Mouse (Mus musculus) kidney, embryonic 15.5 days (tissue): Measurements from ENCODE around the gene Gimap8. TPM values are rescaled to one million over a fixed set of nuclear protein-coding genes. Genes with fewer than 3 reads are reported as not detected.
A peak's percentile ranks its signal among the peaks of the same experiment; 100 is the strongest.
"Not testable (repeated sequence)": the region's sequence is repeated elsewhere in the genome, so short reads cannot be mapped to it uniquely, and the experiment has no call there.

Source experiments
- ATAC-seq: fragments of 200-750 bp; cut with Nextera tagmentation; replicated peaks from 2 replicates; pipeline ENCODE4 v1.8.0; 2017; ENCODE audit warnings: moderate TSS enrichment; ENCODE audit not compliant: low FRiP score
- H3K27ac ChIP-seq: fragments of 300-500 bp; sonication (generic); 2 replicates; pipeline ENCODE4 v1.5.1; 2015; ENCODE audit warnings: mild to moderate bottlenecking, inconsistent platforms
- H3K27me3 ChIP-seq: fragments of 300-500 bp; sonication (generic); 2 replicates; pipeline ENCODE4 v1.6.1; 2015; ENCODE audit warnings: inconsistent platforms
- H3K36me3 ChIP-seq: fragments of 300-500 bp; sonication (generic); 2 replicates; pipeline ENCODE4 v1.6.1; 2015; ENCODE audit warnings: inconsistent platforms
- H3K4me1 ChIP-seq: fragments of 300-500 bp; sonication (generic); 2 replicates; pipeline ENCODE4 v1.6.1; 2015; ENCODE audit warnings: inconsistent platforms
- H3K4me2 ChIP-seq: fragments of 300-500 bp; sonication (generic); 2 replicates; pipeline ENCODE4 v1.6.1; 2015; ENCODE audit warnings: moderate library complexity, mild to moderate bottlenecking, inconsistent platforms
- H3K4me3 ChIP-seq: fragments of 300-500 bp; sonication (generic); replicated peaks from 2 replicates; pipeline ENCODE4 v1.5.1; 2015; ENCODE audit warnings: mild to moderate bottlenecking, inconsistent platforms
- H3K9ac ChIP-seq: fragments of 300-500 bp; sonication (generic); 2 replicates; pipeline ENCODE4 v1.6.1; 2015; ENCODE audit warnings: mild to moderate bottlenecking, inconsistent platforms
- H3K9me3 ChIP-seq: fragments of 300-500 bp; sonication (generic); replicated peaks from 2 replicates; pipeline ENCODE4 v1.6.1; 2016; ENCODE audit warnings: inconsistent platforms
- WGBS: fragments of 180-500 bp; shearing (Covaris S2); methylation state at CpG from one replicate; pipeline ENCODE4 v1.1.7; 2015; ENCODE audit warnings: mixed read lengths; 5-methylcytosine and 5-hydroxymethylcytosine counted together
- polyA plus RNA-seq: library from polyadenylated mRNA; unstranded; fragments of >200 nt; fragmentation: Nextera tagmentation; extraction: Ambion mirVana; gene quantifications from 2 replicates; pipeline ENCODE4 v1.2.1, GENCODE M21; 2015

Gene Gimap8
- 3.3 and 3.8 TPM in 2 replicates for polyA plus RNA-seq

DNA sequence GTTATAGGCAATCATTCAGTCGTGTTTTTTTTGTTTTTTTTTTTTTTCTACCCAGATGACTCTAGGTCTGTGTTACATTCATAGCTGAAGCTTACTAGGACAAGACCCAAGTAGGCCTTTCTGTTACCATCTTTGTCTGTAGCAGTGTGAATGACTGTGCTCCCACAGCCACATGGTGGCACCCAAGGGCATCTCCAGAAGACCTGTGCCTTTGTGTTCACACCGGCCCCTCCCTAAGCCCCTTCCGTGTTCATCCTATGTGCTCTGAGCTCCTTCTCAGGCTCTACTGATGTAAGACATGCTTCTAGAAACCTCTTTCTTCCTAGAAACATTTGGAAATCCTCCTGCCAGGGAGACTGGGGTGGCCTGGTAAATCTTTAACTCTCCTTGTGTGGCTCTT lies at the start of gene Gimap8:
TSS of gene Gimap8 (plus strand) at position 240 of the 400 bp plus-strand sequence.
- H3K4me1 ChIP-seq = peaks cover 4% of the 10 kb centered on the region
- H3K4me3 ChIP-seq = peak within 1 kb of the TSS; percentile 14
- WGBS = 43% methylated on average over 3 of the region's 3 CpGs
- H3K9ac ChIP-seq = no peak within 1 kb of the TSS
- peaks cover 3% of the 10 kb centered on the region; the same call in 1 of the 2 replicates for H3K27me3 ChIP-seq
- no peak within 1 kb of the TSS for H3K27ac ChIP-seq
- no peaks in the 10 kb centered on the region for H3K9me3 ChIP-seq
- peak within 1 kb of the TSS; percentile 28 for H3K4me2 ChIP-seq
- H3K36me3 ChIP-seq = no peaks in the 10 kb centered on the region
- ATAC-seq = no peak

DNA sequence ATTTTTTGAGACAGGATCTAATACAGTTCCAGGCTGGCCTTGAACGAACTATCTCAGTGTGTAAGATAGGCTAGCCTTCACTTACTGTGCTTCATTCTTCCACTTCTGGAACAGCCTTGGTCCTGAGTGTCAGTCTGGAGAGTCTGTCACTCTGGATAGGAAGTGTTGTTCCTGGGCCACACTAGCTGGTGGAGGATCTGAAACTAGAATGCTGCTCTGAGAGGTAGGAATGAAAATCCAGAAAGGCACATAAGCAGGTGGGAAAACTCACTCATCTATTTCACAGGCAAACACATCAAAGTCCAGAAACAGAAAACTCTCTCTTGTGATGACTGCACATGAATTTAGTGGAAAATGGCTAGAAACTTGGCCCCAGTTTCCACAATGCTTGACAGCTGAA lies 46.4 kb upstream of the Gimap8 start:
- peaks cover 18% of the 10 kb centered on the region for H3K4me1 ChIP-seq
- H3K9ac ChIP-seq = no peak overlapping the region
- 90% methylated on average over 1 of the region's 1 CpGs for WGBS
- peaks cover 26% of the 10 kb centered on the region for H3K9me3 ChIP-seq
- H3K27me3 ChIP-seq = no peaks in the 10 kb centered on the region
- H3K4me3 ChIP-seq = no peak overlapping the region
- H3K4me2 ChIP-seq = no peak overlapping the region
- H3K36me3 ChIP-seq = peaks cover 57% of the 10 kb centered on the region
- H3K27ac ChIP-seq = peak overlapping the region; percentile 91
- ATAC-seq = no peak

DNA sequence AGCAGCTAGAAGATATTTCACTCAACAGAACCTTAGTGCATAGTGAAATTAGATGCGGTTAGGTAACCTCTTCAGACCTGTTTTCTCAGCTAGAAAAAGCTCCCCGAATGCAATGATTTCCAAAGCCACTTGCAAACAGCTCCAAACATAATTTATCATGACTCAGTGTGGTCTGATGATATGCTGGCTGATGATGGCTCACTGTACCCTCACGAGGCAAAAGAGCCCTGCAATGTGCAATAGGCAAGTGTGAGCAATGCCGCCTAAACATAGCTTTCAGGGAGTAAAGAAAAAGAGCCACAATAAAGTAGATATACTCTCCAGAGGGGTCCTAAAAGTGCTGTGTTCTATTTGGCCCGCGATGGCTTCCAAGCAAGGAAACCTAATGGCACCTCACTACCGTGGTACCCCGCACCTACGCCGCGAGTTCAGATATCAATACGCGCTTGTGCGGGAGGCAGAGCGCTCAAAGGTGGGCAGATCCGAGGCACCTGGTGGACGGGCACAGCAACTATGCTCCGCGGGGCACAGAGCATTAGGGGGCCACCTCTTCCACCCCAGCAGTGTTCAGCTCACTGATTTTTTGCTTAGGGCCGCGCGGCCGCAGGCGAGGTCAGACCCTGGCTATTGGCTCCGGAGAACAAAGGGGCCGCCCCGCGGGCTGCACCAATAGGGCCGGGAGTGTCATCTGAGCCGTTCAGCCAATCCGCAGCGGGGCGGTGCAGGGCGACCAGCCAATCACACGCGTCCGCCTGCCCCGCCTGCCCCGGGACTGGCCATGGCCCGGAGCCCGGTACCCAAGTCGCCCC lies 45.6 kb upstream of the Gimap8 start, which contains the start of gene Zfp775:
TSS of gene Zfp775 (plus strand) at position 793 of the 809 bp plus-strand sequence.
- Histone ChIP-seq H3K4me1 (peaks cover 17% of the 10 kb centered on the region), H3K9me3 (peaks cover 17% of the 10 kb centered on the region), H3K4me3 (peak within 1 kb of the TSS; percentile 65), H3K36me3 (peaks cover 48% of the 10 kb centered on the region), H3K9ac (peak within 1 kb of the TSS; percentile 70), H3K27me3 (no peaks in the 10 kb centered on the region), H3K27ac (peak within 1 kb of the TSS; percentile 91), H3K4me2 (peak within 1 kb of the TSS; percentile 87)
- ATAC-seq = peak; percentile 99
- 4% methylated on average over 33 of the region's 42 CpGs for WGBS

DNA sequence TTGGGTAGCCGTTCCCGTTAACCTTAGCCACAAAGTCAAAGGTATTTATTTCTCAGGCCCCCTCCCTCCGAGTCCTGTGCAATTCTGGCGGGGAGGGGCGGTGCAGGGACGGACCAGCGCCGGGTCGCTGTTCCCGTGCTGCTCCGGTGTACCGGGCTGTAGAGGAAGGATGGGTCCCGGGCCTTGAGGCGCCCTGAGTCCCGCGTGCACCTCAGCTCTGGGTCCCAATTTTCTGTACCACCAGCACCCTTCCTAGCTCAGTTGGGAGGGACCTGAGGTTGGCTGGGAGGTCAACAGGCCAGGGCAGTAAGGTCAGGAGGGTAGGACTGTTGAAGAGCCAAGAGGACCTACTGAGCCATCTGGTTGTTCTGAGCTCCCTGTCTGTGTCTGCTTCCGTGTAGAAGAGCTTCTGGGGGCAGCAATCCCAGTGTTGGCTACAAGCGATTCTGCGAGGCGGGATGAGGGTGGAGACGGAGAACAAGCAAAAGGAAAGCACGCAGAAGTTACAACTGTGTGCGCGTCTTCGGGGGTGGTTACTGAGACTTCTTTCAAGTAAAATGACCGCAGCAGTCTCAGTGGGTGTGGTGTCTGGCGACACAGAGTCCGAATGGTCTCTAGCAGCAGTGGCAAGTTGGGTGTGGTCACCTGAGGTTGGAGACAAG lies 44.8 kb upstream of the Gimap8 start:
- Histone ChIP-seq H3K4me2 (peak overlapping the region; percentile 87), H3K27ac (peak overlapping the region; percentile 65), H3K36me3 (peaks cover 41% of the 10 kb centered on the region), H3K4me1 (peaks cover 17% of the 10 kb centered on the region), H3K9ac (peak overlapping the region; percentile 70), H3K9me3 (peaks cover 10% of the 10 kb centered on the region), H3K4me3 (peak overlapping the region; percentile 65), H3K27me3 (no peaks in the 10 kb centered on the region)
- WGBS = 1% methylated on average over 28 of the region's 28 CpGs
- peak; percentile 80 for ATAC-seq

DNA sequence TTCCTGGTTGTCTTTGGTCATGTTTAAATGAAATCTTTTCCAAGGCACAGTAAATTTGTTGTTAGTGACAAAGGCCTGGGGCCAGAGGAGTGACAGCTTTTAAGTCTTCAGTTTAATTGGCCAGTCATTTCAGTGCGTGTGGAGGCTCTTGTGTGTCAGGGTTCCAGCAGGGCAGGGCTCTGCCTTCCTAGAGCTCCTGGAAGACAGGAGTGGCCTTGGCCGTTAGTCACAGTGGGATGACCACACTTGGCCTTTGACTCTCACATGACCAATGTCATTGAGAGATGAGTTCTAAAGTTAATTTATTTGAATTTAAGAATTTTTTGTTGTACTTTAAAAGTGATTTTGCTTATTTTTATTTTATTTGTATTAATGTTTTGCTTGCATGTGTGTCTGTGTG lies 38.9 kb upstream of the Gimap8 start:
- ATAC-seq = no peak
- H3K4me1 ChIP-seq = no peaks in the 10 kb centered on the region
- peaks cover 8% of the 10 kb centered on the region; the same call in 1 of the 2 replicates for H3K36me3 ChIP-seq
- no peak overlapping the region for H3K4me3 ChIP-seq
- no peaks in the 10 kb centered on the region for H3K27me3 ChIP-seq
- H3K9ac ChIP-seq = no peak overlapping the region
- no peak overlapping the region for H3K27ac ChIP-seq
- 52% methylated on average over 2 of the region's 2 CpGs for WGBS
- no peak overlapping the region for H3K4me2 ChIP-seq
- no peaks in the 10 kb centered on the region for H3K9me3 ChIP-seq

DNA sequence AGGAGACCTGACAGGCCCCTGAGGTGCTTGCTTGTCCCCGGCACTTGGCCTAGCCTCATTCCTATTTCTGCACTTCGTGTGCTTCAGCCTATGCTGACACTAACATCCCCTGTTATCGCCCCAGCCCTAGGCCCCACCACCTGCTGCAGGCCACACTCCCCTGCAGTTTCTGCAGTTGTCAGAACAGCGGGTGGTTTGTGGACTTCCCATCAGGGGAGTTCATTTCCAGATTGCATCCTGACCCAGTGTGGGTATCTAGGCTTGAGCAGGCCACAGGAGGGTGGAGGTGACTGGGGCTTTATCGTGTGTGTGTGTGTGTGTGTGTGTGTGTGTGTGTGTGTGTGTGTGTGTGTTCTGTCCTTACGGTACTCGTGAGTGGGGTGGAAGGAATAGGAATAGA lies 37.5 kb upstream of the Gimap8 start:
- no peak overlapping the region for H3K4me3 ChIP-seq
- H3K27me3 ChIP-seq = no peaks in the 10 kb centered on the region
- ATAC-seq = no peak
- no peak overlapping the region for H3K27ac ChIP-seq
- peaks cover 20% of the 10 kb centered on the region for H3K36me3 ChIP-seq
- H3K4me1 ChIP-seq = no peaks in the 10 kb centered on the region
- H3K9ac ChIP-seq = no peak overlapping the region
- 83% methylated on average over 7 of the region's 7 CpGs for WGBS
- no peaks in the 10 kb centered on the region for H3K9me3 ChIP-seq
- no peak overlapping the region for H3K4me2 ChIP-seq

DNA sequence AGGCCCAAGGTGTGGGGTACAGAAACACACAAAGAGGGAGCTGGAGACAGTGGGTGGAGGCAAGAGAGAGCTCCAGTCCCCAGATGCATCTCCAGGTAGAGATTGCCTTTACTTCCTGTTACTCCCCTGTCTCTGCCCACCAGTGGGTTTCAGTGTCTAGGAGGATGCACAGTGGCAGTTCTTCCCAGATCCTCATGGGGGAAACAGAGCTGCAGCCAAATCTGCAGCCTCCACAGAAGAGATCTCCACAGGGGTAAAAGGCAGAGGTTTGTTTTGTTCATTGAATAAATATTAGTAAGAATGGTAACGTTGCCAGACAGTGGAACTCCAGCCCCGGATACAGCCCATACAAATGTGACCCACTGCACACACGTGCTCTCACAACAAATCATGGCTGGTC lies 36.4 kb upstream of the Gimap8 start:
- Histone ChIP-seq H3K4me2 (no peak overlapping the region), H3K4me1 (no peaks in the 10 kb centered on the region), H3K27me3 (no peaks in the 10 kb centered on the region), H3K9me3 (no peaks in the 10 kb centered on the region), H3K4me3 (no peak overlapping the region), H3K9ac (no peak overlapping the region), H3K27ac (no peak overlapping the region), H3K36me3 (peaks cover 23% of the 10 kb centered on the region)
- WGBS = 87% methylated on average over 3 of the region's 3 CpGs
- ATAC-seq = no peak

DNA sequence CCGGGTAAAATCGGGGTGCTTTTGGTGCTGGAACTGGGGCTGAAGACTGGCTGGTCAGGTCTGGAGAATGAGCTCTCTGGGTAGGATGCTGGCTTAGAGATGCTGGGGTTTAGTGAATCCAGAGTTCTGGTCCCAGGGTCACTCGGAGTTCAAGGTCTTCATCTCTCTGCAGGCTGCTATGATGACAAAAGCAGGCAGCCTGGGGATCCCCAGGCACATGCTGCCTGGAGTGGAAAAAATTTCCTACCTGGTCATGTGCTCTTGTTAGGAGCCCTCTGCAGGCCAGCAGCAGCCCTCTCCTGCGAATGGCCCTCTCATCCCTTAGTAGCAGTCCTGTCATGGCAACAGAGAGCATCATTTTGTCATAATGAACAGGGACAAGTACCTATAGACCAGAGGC lies 33.6 kb upstream of the Gimap8 start:
- no peaks in the 10 kb centered on the region for H3K4me1 ChIP-seq
- no peak overlapping the region for H3K4me3 ChIP-seq
- peaks cover 23% of the 10 kb centered on the region for H3K36me3 ChIP-seq
- no peaks in the 10 kb centered on the region for H3K9me3 ChIP-seq
- H3K4me2 ChIP-seq = no peak overlapping the region
- whole genome bisulfite sequencing = 95% methylated on average over 4 of the region's 4 CpGs
- no peak overlapping the region for H3K9ac ChIP-seq
- no peak overlapping the region for H3K27ac ChIP-seq
- ATAC-seq = no peak
- no peaks in the 10 kb centered on the region for H3K27me3 ChIP-seq

DNA sequence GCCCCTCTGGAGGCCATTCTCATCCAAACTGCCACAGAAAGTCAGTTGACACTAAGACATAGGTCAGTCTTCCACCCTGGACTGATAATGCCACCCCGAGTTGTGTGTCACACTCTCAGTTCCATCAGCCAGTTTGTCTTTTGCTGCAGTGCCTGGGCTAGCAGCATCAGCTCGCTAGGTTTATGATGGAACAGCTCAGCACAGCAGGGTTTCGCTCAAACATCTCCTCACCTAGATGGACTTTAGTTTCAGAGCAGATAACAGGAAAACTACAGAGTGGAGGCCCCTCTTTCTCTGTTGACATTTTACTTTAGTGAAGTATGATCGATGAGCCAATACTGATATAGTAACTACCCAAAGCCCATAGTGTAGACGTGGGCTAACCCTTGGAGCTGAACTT lies 32.3 kb upstream of the Gimap8 start:
- ATAC-seq = no peak
- Histone ChIP-seq H3K4me2 (no peak overlapping the region), H3K27ac (no peak overlapping the region), H3K4me1 (no peaks in the 10 kb centered on the region), H3K27me3 (no peaks in the 10 kb centered on the region), H3K9me3 (no peaks in the 10 kb centered on the region), H3K9ac (no peak overlapping the region), H3K4me3 (no peak overlapping the region), H3K36me3 (peaks cover 32% of the 10 kb centered on the region)
- WGBS = 91% methylated on average over 5 of the region's 5 CpGs

DNA sequence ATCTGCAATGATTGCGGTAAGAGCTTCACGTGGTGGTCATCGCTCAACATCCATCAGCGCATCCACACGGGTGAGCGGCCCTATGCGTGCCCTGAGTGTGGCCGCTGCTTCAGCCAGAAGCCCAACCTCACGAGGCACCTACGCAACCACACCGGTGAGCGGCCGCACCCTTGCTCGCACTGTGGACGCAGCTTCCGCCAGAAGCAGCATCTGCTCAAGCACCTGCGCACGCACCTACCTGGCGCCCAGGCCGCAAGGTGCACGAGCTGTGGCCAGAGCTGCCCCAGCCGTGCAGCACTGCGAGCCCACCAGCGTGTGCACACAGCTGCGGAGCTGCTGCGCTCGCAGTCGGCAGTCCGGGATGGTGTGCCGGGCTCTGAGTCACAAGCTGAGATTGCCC lies 27.0 kb upstream of the Gimap8 start:
- Histone ChIP-seq H3K4me1 (no peaks in the 10 kb centered on the region), H3K9ac (no peak overlapping the region), H3K4me3 (no peak overlapping the region), H3K9me3 (no peaks in the 10 kb centered on the region), H3K36me3 (peaks cover 29% of the 10 kb centered on the region), H3K27ac (no peak overlapping the region), H3K4me2 (no peak overlapping the region), H3K27me3 (no peaks in the 10 kb centered on the region)
- WGBS = 93% methylated on average over 30 of the region's 30 CpGs
- ATAC-seq = no peak

DNA sequence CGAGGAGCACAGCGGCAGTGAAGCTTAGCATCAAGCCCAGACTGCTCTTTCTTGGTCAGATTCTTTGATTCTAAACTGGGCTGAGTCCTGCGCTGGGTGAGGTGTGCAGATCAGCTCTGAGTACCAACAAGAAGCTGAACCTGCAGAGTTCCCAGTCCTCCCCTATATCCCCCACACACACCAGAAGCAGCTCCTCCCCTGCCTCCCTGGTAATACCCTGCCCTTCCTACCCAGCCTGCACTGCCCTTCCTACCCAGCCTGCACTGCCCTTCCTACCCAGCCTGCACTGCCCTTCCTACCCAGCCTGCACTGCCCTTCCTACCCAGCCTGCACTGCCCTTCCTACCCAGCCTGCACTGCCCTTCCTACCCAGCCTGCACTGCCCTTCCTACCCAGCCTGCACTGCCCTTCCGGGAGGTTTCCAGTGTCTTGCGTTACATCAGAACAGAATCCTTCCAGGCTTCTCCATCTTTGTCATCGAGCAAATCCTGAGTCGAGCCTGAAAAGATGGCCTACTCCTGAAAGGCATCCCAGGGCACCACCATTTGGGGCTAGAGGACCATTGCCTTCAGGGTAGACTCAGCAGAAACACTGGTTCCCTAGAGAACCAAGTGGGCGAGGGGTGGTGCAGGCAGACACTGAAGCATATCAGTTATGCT lies 24.7 kb upstream of the Gimap8 start:
- H3K4me2 ChIP-seq, H3K9me3 ChIP-seq, H3K9ac ChIP-seq, H3K4me3 ChIP-seq, ATAC-seq, H3K27ac ChIP-seq: not testable (repeated sequence)
- Histone ChIP-seq H3K27me3 (peaks cover 17% of the 10 kb centered on the region; the same call in 1 of the 2 replicates), H3K36me3 (peaks cover 24% of the 10 kb centered on the region), H3K4me1 (peaks cover 11% of the 10 kb centered on the region)
- 90% methylated on average over 8 of the region's 8 CpGs for whole genome bisulfite sequencing

DNA sequence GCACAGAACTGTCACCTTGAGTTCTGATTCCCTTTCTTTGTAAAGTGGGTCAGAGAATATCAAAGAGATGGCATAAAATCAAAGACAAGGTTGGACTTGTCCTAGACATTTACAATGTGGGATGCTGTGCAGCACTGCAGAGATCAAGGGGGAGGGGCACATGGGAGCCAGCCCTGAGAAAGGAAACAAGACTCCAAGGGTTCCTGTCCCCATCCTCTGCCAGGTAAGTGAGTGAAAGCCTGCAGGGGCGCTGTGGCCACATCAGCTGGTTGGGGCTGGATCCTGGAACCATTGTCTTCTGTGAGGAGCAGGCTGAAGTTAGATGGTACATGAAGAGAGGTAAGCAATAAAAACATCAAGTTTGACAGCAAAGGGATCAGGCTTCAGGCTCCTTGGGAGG lies 23.6 kb upstream of the Gimap8 start:
- Histone ChIP-seq H3K27me3 (peaks cover 28% of the 10 kb centered on the region), H3K27ac (no peak overlapping the region), H3K9ac (no peak overlapping the region), H3K4me2 (no peak overlapping the region), H3K4me3 (no peak overlapping the region), H3K4me1 (peaks cover 22% of the 10 kb centered on the region), H3K36me3 (peaks cover 24% of the 10 kb centered on the region), H3K9me3 (no peaks in the 10 kb centered on the region)
- ATAC-seq = no peak
- WGBS = 53% methylated on average over 1 of the region's 1 CpGs
